ENCODE assay signal across 15 mouse cellular contexts in the genomic region with DNA sequence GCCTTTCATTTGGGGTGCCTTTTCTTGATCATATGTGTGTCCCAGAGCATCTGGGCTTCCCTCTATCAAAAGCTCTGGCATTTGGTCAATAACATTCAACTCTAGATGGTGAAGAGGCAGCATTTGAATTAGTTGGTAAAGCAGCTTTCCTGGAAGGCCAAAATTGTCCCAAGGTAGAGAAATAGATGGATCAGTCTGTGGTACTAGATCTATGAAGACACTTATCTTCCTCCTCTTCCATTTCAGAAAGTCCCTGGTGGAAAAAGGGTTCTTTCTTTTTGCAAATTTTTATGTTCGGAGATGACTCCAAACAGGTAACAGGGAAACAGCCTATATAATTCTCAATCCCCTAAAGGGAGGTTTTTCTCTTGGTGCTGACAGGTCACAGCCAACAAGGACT. TPM values are rescaled to one million over a fixed set of nuclear protein-coding genes. Genes with fewer than 3 reads are reported as not detected.
A peak's percentile ranks its signal among the peaks of the same experiment; 100 is the strongest.
DNase-seq lines count a peak whose midpoint lies in the region; ATAC-seq lines count a peak whose summit lies in the region.
"Had no signal": no experiment of that assay in that cellular context is flagged by ENCODE, and none has a peak within 500 bp of the region (broad histone marks: within the 10 kb centered on the region; RNA-seq: fewer than 3 reads in every experiment).

No protein-coding gene starts in this region.

- no peaks in the 10 kb centered on the region for H3K36me3 ChIP-seq in embryonic facial prominence, embryonic 11.5 days (replicated peaks; ENCODE audit: control insufficient read depth, insufficient read depth, low read depth, low read length)
- H3K36me3 ChIP-seq in hindbrain, embryonic 10.5 days = peaks cover 42% of the 10 kb centered on the region
- H3K36me3 ChIP-seq in midbrain, embryonic 10.5 days = peaks cover 34% of the 10 kb centered on the region
- no peaks in the 10 kb centered on the region for H3K36me3 ChIP-seq in neural tube, embryonic 11.5 days (ENCODE audit: control insufficient read depth, insufficient read depth, low read length)
- H3K36me3 ChIP-seq in intestine, embryonic 15.5 days = no peaks in the 10 kb centered on the region
- H3K36me3 ChIP-seq: heart, embryonic 13.5 days; limb, embryonic 13.5 days had no signal

- 0 out of 2 replicates have a peak overlapping the region, but pooled peaks have one; percentile 8 for H3K4me2 ChIP-seq in embryonic facial prominence, embryonic 11.5 days (ENCODE audit: low read depth, low read length)
- peak overlapping the region; percentile 78 for H3K4me2 ChIP-seq in neural tube, embryonic 11.5 days (ENCODE audit: low read depth)
- no peak overlapping the region for H3K4me2 ChIP-seq in intestine, embryonic 15.5 days (replicated peaks)
- H3K4me2 ChIP-seq: heart, embryonic 13.5 days; limb, embryonic 13.5 days had no signal

- WGBS in embryonic facial prominence, embryonic 11.5 days = 53% methylated on average over 1 of the region's 1 CpGs
- 54% methylated on average over 1 of the region's 1 CpGs for WGBS in hindbrain, embryonic 10.5 days
- 60% methylated on average over 1 of the region's 1 CpGs for WGBS in midbrain, embryonic 10.5 days
- WGBS in neural tube, embryonic 11.5 days = 23% methylated on average over 1 of the region's 1 CpGs
- 47% methylated on average over 1 of the region's 1 CpGs for WGBS in intestine, embryonic 15.5 days

- H3K27me3 ChIP-seq in embryonic facial prominence, embryonic 11.5 days (ENCODE audit: control insufficient read depth, insufficient read depth, low read length) = peaks cover 31% of the 10 kb centered on the region
- H3K27me3 ChIP-seq in hindbrain, embryonic 10.5 days (ENCODE audit: insufficient read depth, poor library complexity, severe bottlenecking) = peaks cover 98% of the 10 kb centered on the region
- H3K27me3 ChIP-seq in midbrain, embryonic 10.5 days (ENCODE audit: low read depth, poor library complexity, severe bottlenecking) = peaks cover 100% of the 10 kb centered on the region
- peaks cover 67% of the 10 kb centered on the region for H3K27me3 ChIP-seq in neural tube, embryonic 11.5 days (ENCODE audit: control insufficient read depth, insufficient read depth, low read length)
- peaks cover 88% of the 10 kb centered on the region for H3K27me3 ChIP-seq in intestine, embryonic 15.5 days (replicated peaks)

- 0 out of 2 replicates have a peak overlapping the region, but pooled peaks have one; percentile 9 for H3K4me3 ChIP-seq in embryonic facial prominence, embryonic 11.5 days (ENCODE audit: low read depth, low read length)
- H3K4me3 ChIP-seq in hindbrain, embryonic 10.5 days = peak overlapping the region; percentile 72
- peak overlapping the region; percentile 75 for H3K4me3 ChIP-seq in midbrain, embryonic 10.5 days
- H3K4me3 ChIP-seq in neural tube, embryonic 11.5 days (ENCODE audit: low read depth, low read length) = peak overlapping the region; percentile 69
- H3K4me3 ChIP-seq in intestine, embryonic 15.5 days (replicated peaks) = no peak overlapping the region
- H3K4me3 ChIP-seq: erythroblast, embryonic 14.5 days; heart, embryonic 13.5 days; limb, embryonic 13.5 days had no signal

- no peaks in the 10 kb centered on the region for H3K9me3 ChIP-seq in embryonic facial prominence, embryonic 11.5 days (replicated peaks; ENCODE audit: control insufficient read depth, low read length)
- no peaks in the 10 kb centered on the region for H3K9me3 ChIP-seq in hindbrain, embryonic 10.5 days
- H3K9me3 ChIP-seq in midbrain, embryonic 10.5 days (replicated peaks) = no peaks in the 10 kb centered on the region
- no peaks in the 10 kb centered on the region for H3K9me3 ChIP-seq in neural tube, embryonic 11.5 days (ENCODE audit: control insufficient read depth, low read length)
- no peaks in the 10 kb centered on the region for H3K9me3 ChIP-seq in intestine, embryonic 15.5 days
- H3K9me3 ChIP-seq: heart, embryonic 13.5 days; limb, embryonic 13.5 days had no signal

- no peak for DNase-seq in embryonic facial prominence, embryonic 11.5 days (ENCODE audit: low spot score)
- no peak for DNase-seq in hindbrain, embryonic 10.5 days (ENCODE audit: low spot score)
- peak; percentile 11 for DNase-seq in midbrain, embryonic 10.5 days (ENCODE audit: low spot score)
- DNase-seq in neural tube, embryonic 11.5 days (ENCODE audit: low spot score) = no peak
- no peak for DNase-seq in layer of hippocampus, adult 11-12 months (ENCODE audit: low spot score)
- DNase-seq in urinary bladder, postnatal 10 days (ENCODE audit: low spot score) = no peak
- DNase-seq: gastrocnemius, postnatal 14 days; lung, adult 2 months; lung, postnatal 4 days; thymus, postnatal 25 days had no signal

- no peaks in the 10 kb centered on the region for H3K4me1 ChIP-seq in embryonic facial prominence, embryonic 11.5 days (ENCODE audit: control insufficient read depth, insufficient read depth, low read length)
- peaks cover 63% of the 10 kb centered on the region for H3K4me1 ChIP-seq in hindbrain, embryonic 10.5 days (replicated peaks)
- peaks cover 67% of the 10 kb centered on the region for H3K4me1 ChIP-seq in midbrain, embryonic 10.5 days
- peaks cover 13% of the 10 kb centered on the region for H3K4me1 ChIP-seq in neural tube, embryonic 11.5 days (ENCODE audit: control insufficient read depth, insufficient read depth, low read length)
- H3K4me1 ChIP-seq in intestine, embryonic 15.5 days (replicated peaks) = peaks cover 8% of the 10 kb centered on the region

- ATAC-seq in embryonic facial prominence, embryonic 11.5 days (replicated peaks; ENCODE audit: insufficient number of reproducible peaks, low FRiP score, low TSS enrichment, low read depth) = no peak
- ATAC-seq in neural tube, embryonic 11.5 days (ENCODE audit: insufficient read depth, low FRiP score, low TSS enrichment) = no peak
- ATAC-seq in intestine, embryonic 15.5 days = no peak

- H3K27ac ChIP-seq in embryonic facial prominence, embryonic 11.5 days (replicated peaks; ENCODE audit: low read depth, low read length) = peak overlapping the region; percentile 74
- H3K27ac ChIP-seq in hindbrain, embryonic 10.5 days = peak overlapping the region; percentile 95
- peak overlapping the region; percentile 95 for H3K27ac ChIP-seq in midbrain, embryonic 10.5 days (replicated peaks)
- H3K27ac ChIP-seq in neural tube, embryonic 11.5 days (ENCODE audit: low read depth, low read length) = peak overlapping the region; percentile 95
- H3K27ac ChIP-seq in intestine, embryonic 15.5 days = no peak overlapping the region
- H3K27ac ChIP-seq: heart, embryonic 13.5 days; limb, embryonic 13.5 days; stomach, postnatal 0 days had no signal

- H3K9ac ChIP-seq in embryonic facial prominence, embryonic 11.5 days (replicated peaks; ENCODE audit: low read length) = peak overlapping the region; percentile 54
- H3K9ac ChIP-seq in neural tube, embryonic 11.5 days (ENCODE audit: low read length) = peak overlapping the region; percentile 91
- no peak overlapping the region for H3K9ac ChIP-seq in intestine, embryonic 15.5 days
- H3K9ac ChIP-seq: heart, embryonic 13.5 days; limb, embryonic 13.5 days had no signal

RNA-seq across cellular contexts. Expression of a gene that starts 5.6 kb away (rescaled TPM):
- 16.2 and 17.3 TPM in 2 replicates for polyA plus RNA-seq in embryonic facial prominence, embryonic 11.5 days (2014; fragmentation: Nextera tagmentation; extraction: Ambion mirVana)
- polyA plus RNA-seq in hindbrain, embryonic 10.5 days (2016; fragmentation: Nextera tagmentation; extraction: Ambion mirVana) = 47.6 and 54.6 TPM in 2 replicates
- polyA plus RNA-seq in midbrain, embryonic 10.5 days (2016; fragmentation: Nextera tagmentation; extraction: Ambion mirVana) = 33.6 and 34.3 TPM in 2 replicates
- 36.2 and 42.8 TPM in 2 replicates for polyA plus RNA-seq in neural tube, embryonic 11.5 days (2014; fragmentation: Nextera tagmentation; extraction: Ambion mirVana)
- 0.04 TPM in 1 of 2 replicates, not detected in the other for polyA plus RNA-seq in intestine, embryonic 15.5 days (2015; fragmentation: Nextera tagmentation; extraction: Ambion mirVana)
- polyA plus RNA-seq: erythroblast, embryonic 14.5 days; lung, adult 2 months; stomach, postnatal 0 days had no signal

Comparison
In these comparisons a context has a peak if more than half of its experiments do, and no peak if none do; other contexts are left out.
1. RNA of a gene that starts 5.6 kb away (polyA plus RNA-seq): 47.6 to 54.6 TPM in hindbrain, embryonic 10.5 days, 36.2 to 42.8 TPM in neural tube, embryonic 11.5 days, 33.6 to 34.3 TPM in midbrain, embryonic 10.5 days and 16.2 to 17.3 TPM in embryonic facial prominence, embryonic 11.5 days; 0.04 TPM in intestine, embryonic 15.5 days; every median in the first group is over 10 times any median in the second.